Comparison of ENCODE assay signal across 7 mouse cellular contexts in the genomic region with DNA sequence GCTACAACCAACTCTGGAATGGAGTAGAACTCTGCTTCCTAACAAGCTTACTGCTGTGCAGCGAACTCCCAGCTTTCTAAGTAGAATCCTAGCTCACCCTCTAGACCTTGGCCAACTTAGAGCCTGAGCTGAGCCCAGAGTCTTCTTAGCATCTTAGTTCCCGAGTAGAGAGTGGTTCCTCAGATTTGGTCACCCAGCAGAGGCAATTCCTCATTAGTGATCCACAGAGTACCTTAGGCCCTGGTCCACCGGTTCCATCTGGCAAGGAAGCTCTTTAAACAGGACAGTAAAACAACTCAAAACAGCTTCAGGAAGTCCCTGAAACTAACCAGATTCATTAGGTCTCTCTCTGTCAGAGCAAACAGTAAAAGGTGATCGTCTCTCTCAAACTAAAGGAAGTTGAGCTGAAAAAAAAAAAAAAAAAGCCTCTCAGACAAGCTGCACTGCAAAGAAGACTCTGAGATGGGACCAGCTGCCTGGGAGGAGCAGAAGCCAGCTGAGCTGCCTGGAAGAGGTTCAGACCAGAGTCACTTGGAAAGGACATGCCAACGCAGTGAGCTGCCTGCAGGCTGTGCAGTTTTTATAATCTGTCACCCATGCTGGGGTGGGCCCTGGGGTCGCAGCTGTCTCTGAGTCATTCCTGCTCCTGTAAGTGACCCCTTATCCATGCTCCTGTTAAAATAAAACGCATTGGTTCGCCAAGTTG. TPM values are rescaled to one million over a fixed set of nuclear protein-coding genes. Genes with fewer than 3 reads are reported as not detected.
A peak's percentile ranks its signal among the peaks of the same experiment; 100 is the strongest.
DNase-seq lines count a peak whose midpoint lies in the region; ATAC-seq and TF ChIP-seq lines count a peak whose summit lies in the region.

No protein-coding gene starts in this region.

- H3K27me3 ChIP-seq in hindbrain, postnatal 0 days (ENCODE audit: insufficient read depth, low read length) = no peaks in the 10 kb centered on the region
- H3K27me3 ChIP-seq in splenic B cell, adult 2 months (ENCODE audit: control insufficient read depth, insufficient read depth, low read length, poor library complexity, severe bottlenecking) = no peaks in the 10 kb centered on the region

- H3K4me2 ChIP-seq in hindbrain, postnatal 0 days (ENCODE audit: low read depth, low read length) = peak overlapping the region; percentile 77

- peaks cover 30% of the 10 kb centered on the region for H3K79me2 ChIP-seq in macrophage (ENCODE audit: inconsistent target)

- TF ChIP-seq CTCF in gastrocnemius, adult 2 months (IDR thresholded peaks at IDR 0.05) = no peak
- TF ChIP-seq CTCF in hindbrain, postnatal 0 days (IDR thresholded peaks at IDR 0.05; ENCODE audit: low read depth) = no peak

- DNase-seq in T-cell, adult 2 months (ENCODE audit: low spot score) = peak; percentile 16
- peak; percentile 70 for DNase-seq in cerebellum, adult 9-10 months
- DNase-seq in gastrocnemius, adult 2 months = peak; percentile 84
- DNase-seq in hindbrain, postnatal 0 days (ENCODE audit: low spot score) = peak; percentile 56
- DNase-seq in left cerebral cortex, adult 9 months (ENCODE audit: low spot score in 2 of 2) = peak; percentile 18 to 37
- DNase-seq in splenic B cell, adult 2 months (ENCODE audit: low read depth, low spot score) = peak; percentile 17

- peak overlapping the region; percentile 100 for H3K9ac ChIP-seq in hindbrain, postnatal 0 days (replicated peaks; ENCODE audit: low read length)

- no peaks in the 10 kb centered on the region for H3K4me1 ChIP-seq in hindbrain, postnatal 0 days (ENCODE audit: insufficient read depth, low read length)

- intact Hi-C loops in gastrocnemius, adult 2 months (cut with DNase I) = loop anchor here (1.0 to 5.0 kb wide), 5 partner anchors 74 to 154 kb away; partner anchors contain the start of genes Clns1a and Ints4

- no peaks in the 10 kb centered on the region for H3K9me3 ChIP-seq in hindbrain, postnatal 0 days (ENCODE audit: low read length)

- ATAC-seq in hindbrain, postnatal 0 days = no peak

- 30% methylated on average over 8 of the region's 8 CpGs for WGBS in hindbrain, postnatal 0 days
- 28% methylated on average over 8 of the region's 8 CpGs for WGBS in macrophage (ENCODE audit: missing documents)

- peak overlapping the region; percentile 98 for H3K27ac ChIP-seq in gastrocnemius, adult 2 months
- peak overlapping the region; percentile 99 for H3K27ac ChIP-seq in hindbrain, postnatal 0 days
- 0 out of 2 replicates have a peak overlapping the region, but pooled peaks have one; percentile 13 for H3K27ac ChIP-seq in macrophage

- H3K36me3 ChIP-seq in hindbrain, postnatal 0 days (ENCODE audit: insufficient read depth, low read length) = no peaks in the 10 kb centered on the region
- no peaks in the 10 kb centered on the region for H3K36me3 ChIP-seq in macrophage (ENCODE audit: inconsistent target)
- H3K36me3 ChIP-seq in splenic B cell, adult 2 months (ENCODE audit: control insufficient read depth, insufficient read depth, low read length, poor library complexity, severe bottlenecking) = no peaks in the 10 kb centered on the region; the same call in 1 of the 2 replicates

- H3K4me3 ChIP-seq in gastrocnemius, adult 2 months = peak overlapping the region; percentile 86
- peak overlapping the region; percentile 91 for H3K4me3 ChIP-seq in hindbrain, postnatal 0 days (ENCODE audit: low read length)
- H3K4me3 ChIP-seq in macrophage (ENCODE audit: inconsistent target) = peak overlapping the region; percentile 66

RNA-seq across cellular contexts. Expression of gene Aamdc, which starts 0.8 kb away (rescaled TPM):
- 100 to 1,000 TPM; 113 to 130 TPM for total RNA-seq in gastrocnemius, adult 2 months (2021)
- 9.4 and 17.4 TPM in 2 replicates for total RNA-seq in hindbrain, postnatal 0 days (2014; rRNA removed)
- 61.8 and 67.2 TPM in 2 replicates for polyA plus RNA-seq in hindbrain, postnatal 0 days (2015; fragmentation: Nextera tagmentation; extraction: Ambion mirVana)
- 10 to 100 TPM in 9 of 26 experiments, 1 to 10 TPM in 15, under 1 TPM in 2; 0.87 to 22.8 (median 6.5) TPM for total RNA-seq in macrophage (2018; cell fraction: chromatin; rRNA removed)
- total RNA-seq in macrophage (2018; cell fraction: cytosol; rRNA removed) = 10 to 100 TPM; 10.5 to 28.8 (median 16.2) TPM
- 10 to 100 TPM in 7 of 26 experiments, 1 to 10 TPM in 19; 2.0 to 15.1 (median 5.1) TPM for total RNA-seq in macrophage (2018; cell fraction: nucleus; rRNA removed)
- polyA plus RNA-seq in macrophage (2018) = 15.2 to 16.5 TPM (median 15.5 TPM) in 3 replicates

RNA-seq across cellular contexts. Expression of gene Rsf1, which starts 1.2 kb away (rescaled TPM):
- 10 to 100 TPM; 14.1 to 16.0 TPM for total RNA-seq in gastrocnemius, adult 2 months (2021)
- total RNA-seq in hindbrain, postnatal 0 days (2014; rRNA removed) = 16.7 and 18.2 TPM in 2 replicates
- 26.3 and 27.6 TPM in 2 replicates for polyA plus RNA-seq in hindbrain, postnatal 0 days (2015; fragmentation: Nextera tagmentation; extraction: Ambion mirVana)
- 100 to 1,000 TPM in 3 of 26 experiments, 10 to 100 TPM in 23; 20.0 to 125 (median 79.7) TPM for total RNA-seq in macrophage (2018; cell fraction: chromatin; rRNA removed)
- total RNA-seq in macrophage (2018; cell fraction: cytosol; rRNA removed) = 10 to 100 TPM; 13.8 to 35.9 (median 26.3) TPM
- total RNA-seq in macrophage (2018; cell fraction: nucleus; rRNA removed) = 10 to 100 TPM; 18.7 to 78.9 (median 47.0) TPM
- polyA plus RNA-seq in macrophage (2018) = 16.4 to 28.2 TPM (median 16.9 TPM) in 3 replicates

Comparison
In these comparisons a context has a peak if more than half of its experiments do, and no peak if none do; other contexts are left out.
1. DNase-seq: peak in every context shown above with its lines; median percentile 84 in gastrocnemius, adult 2 months; 70 in cerebellum, adult 9-10 months; 56 in hindbrain, postnatal 0 days; 28 in left cerebral cortex, adult 9 months; 17 in splenic B cell, adult 2 months; 16 in T-cell, adult 2 months.
2. H3K27ac ChIP-seq: peak in every context shown above with its lines; median percentile 99 in hindbrain, postnatal 0 days; 98 in gastrocnemius, adult 2 months; 13 in macrophage.